Mouse (Mus musculus) cerebellum, adult 2 months (tissue): Measurements from ENCODE around the gene Fermt2.

Experiments used
- CTCF ChIP-seq: fragments of 200-500 bp; IDR thresholded peaks from 2 replicates; pipeline ENCODE4 v1.5.1; 2011; ENCODE audit warnings: low read depth, mild to moderate bottlenecking, control low read depth, low read length, moderate library complexity, borderline replicate concordance; ENCODE audit not compliant: insufficient read depth
- POLR2A ChIP-seq: fragments of 200-500 bp; IDR thresholded peaks from 2 replicates; pipeline ENCODE4 v1.6.1; 2011; ENCODE audit warnings: low read length, control low read depth, borderline replicate concordance; ENCODE audit not compliant: insufficient read depth

DNA sequence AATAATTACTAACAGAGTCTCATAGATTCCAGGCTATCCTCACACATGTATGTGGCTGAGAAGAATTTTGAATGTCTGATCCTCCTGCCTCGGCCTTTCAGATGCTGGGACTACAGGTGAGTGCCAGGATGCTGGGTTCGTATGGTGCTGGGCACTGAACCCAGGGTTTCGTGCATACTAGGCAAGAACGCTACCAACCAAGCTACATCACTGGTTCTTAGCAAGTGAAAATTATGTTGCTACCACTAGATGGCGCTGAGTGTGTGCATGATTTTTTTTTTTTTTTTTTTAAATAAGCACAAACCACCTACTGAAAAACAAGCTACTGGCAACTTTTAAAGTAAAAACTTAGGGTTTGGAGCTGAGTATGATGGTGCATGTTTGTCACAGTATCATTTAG is 106.7 kb downstream of the Fermt2 start:
- no peak for TF ChIP-seq POLR2A
- TF ChIP-seq CTCF: peak; percentile 48; the same call in 1 of the 2 replicates
